Mouse (Mus musculus) erythroblast, embryonic 14.5 days (primary cell): ENCODE measurements around the gene Tceal9.

ENCODE experiments used
- GATA1 ChIP-seq: IDR thresholded peaks from 2 replicates; pipeline ENCODE4 v1.6.1; 2012; ENCODE audit warnings: low read length, inconsistent platforms, mixed read lengths
- TAL1 ChIP-seq: IDR thresholded peaks from 3 replicates; pipeline ENCODE4 v1.6.1; 2012; ENCODE audit warnings: low read length, inconsistent platforms, mixed read lengths

DNA sequence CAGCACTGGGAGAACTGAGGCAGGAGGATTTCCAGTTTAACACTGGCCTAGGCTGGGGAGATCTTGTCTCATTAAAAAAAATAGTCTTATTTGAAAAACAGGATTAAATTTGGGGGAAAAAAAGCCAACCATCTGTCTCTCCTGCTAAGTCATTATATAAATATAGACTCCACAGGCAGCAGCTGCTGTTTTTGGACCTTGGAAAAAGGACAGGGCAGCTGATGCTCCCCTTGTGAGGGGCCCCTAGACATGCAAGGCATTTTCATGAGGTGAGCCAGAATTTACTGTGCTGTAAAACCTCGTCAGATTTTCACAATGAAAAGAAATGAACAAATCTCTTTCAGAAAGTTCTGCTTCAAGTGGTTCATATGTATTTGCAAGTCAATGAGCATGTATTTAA lies 28.6 kb upstream of the Tceal9 start:
- TF ChIP-seq TAL1 (no peak), GATA1 (no peak)
